Mouse (Mus musculus) activated CD4-positive, CD25-positive, alpha-beta regulatory T cell (primary cell): ENCODE results near the gene Gm12830. TPM values are rescaled to one million over a fixed set of nuclear protein-coding genes. Genes with fewer than 3 reads are reported as not detected.

Experiments
- polyA plus RNA-seq, 2 experiments: library from polyadenylated mRNA; unstranded; fragments of 100-300 nt; shearing (Covaris generic); gene quantifications; one replicate each; pipeline ENCODE4 v1.2.1; 2017

The Gm12830 gene
- polyA plus RNA-seq: not detected

GRCm38 (mm10) chr4:114821567-114822192 lies at the start of gene Gm12830:
Gene Gm12830, plus strand, starts transcription at chr4:114821722.

Other genes with a start within 250 kb of the Gm12830 start
- gene Foxd2, start 87.2 kb downstream of the Gm12830 start, polyA plus RNA-seq: 1 to 10 TPM in 1 of 2 experiments, under 1 TPM in 1; 0.23 to 1.4 TPM
- gene Foxe3, start 104.3 kb downstream of the Gm12830 start, polyA plus RNA-seq: not detected
- 100 to 1,000 TPM; 104 to 117 TPM for gene Cmpk1, start 165.5 kb downstream of the Gm12830 start, polyA plus RNA-seq
- 1 to 10 TPM; 4.6 to 5.6 TPM for gene Stil, start 178.4 kb downstream of the Gm12830 start, polyA plus RNA-seq
- under 1 TPM; 0.36 to 0.61 TPM for gene Tal1, start 234.7 kb downstream of the Gm12830 start, polyA plus RNA-seq